Mouse (Mus musculus): ENCODE measurements around the gene D10Jhu81e.

GRCm38 (mm10) chr10:78171057-78171456, 1.5 kb upstream of the D10Jhu81e start:
- no peak for TF ChIP-seq POLR2AphosphoS2 (IDR thresholded peaks at IDR 0.05; ENCODE audit: insufficient read length, low read depth)
- TF ChIP-seq MYOG (IDR thresholded peaks at IDR 0.05; ENCODE audit: control insufficient read depth in 1 of 3, insufficient read depth in 1 of 3, insufficient read length in 2 of 3, low read depth in 2 of 3) = no peak
- TF ChIP-seq MAX (IDR thresholded peaks at IDR 0.05; ENCODE audit: low read depth) = no peak
- TF ChIP-seq POLR2A (IDR thresholded peaks at IDR 0.05; ENCODE audit: insufficient read length, low read depth) = no peak
- TF ChIP-seq MYOD1 (IDR thresholded peaks at IDR 0.05; ENCODE audit: control insufficient read depth in 1 of 3, insufficient read length in 2 of 3, low read depth in 2 of 3) = no peak
- no peak for TF ChIP-seq SRF (IDR thresholded peaks at IDR 0.05; ENCODE audit: control insufficient read depth, insufficient read length, low read depth)
- no peak for TF ChIP-seq REST (IDR thresholded peaks at IDR 0.05; ENCODE audit: insufficient read depth, insufficient read length)
- no peak for TF ChIP-seq E2F4 (IDR thresholded peaks at IDR 0.05; ENCODE audit: insufficient read depth)
- TF ChIP-seq TCF12 (IDR thresholded peaks at IDR 0.05; ENCODE audit: insufficient read depth, poor library complexity, severe bottlenecking) = no peak
- no peak for TF ChIP-seq USF1 (IDR thresholded peaks at IDR 0.05; ENCODE audit: low read depth)
- no peak for TF ChIP-seq CEBPB (IDR thresholded peaks at IDR 0.05; ENCODE audit: insufficient read depth, poor library complexity, severe bottlenecking)
